Mouse (Mus musculus): ENCODE results near the gene Fga. TPM values are rescaled to one million over a fixed set of nuclear protein-coding genes. Genes with fewer than 3 reads are reported as not detected.

The Fga gene
- polyA plus RNA-seq, 1 experiment = 0.66 TPM

GRCm38 (mm10) chr3:82999995-83000394, 25.9 kb upstream of the Fga start:
- no peak overlapping the region for H3K4me3 ChIP-seq (replicated peaks; ENCODE audit: extremely low read depth, low read depth, low read length)
- 77% methylated on average over 9 of the region's 9 CpGs for WGBS
- no peaks in the 10 kb centered on the region for H3K4me1 ChIP-seq (ENCODE audit: control insufficient read depth, insufficient read depth, low read length)
- TF ChIP-seq POLR2A (IDR thresholded peaks at IDR 0.05; ENCODE audit: borderline replicate concordance, extremely low read depth, low read depth, low read length) (no peak), CTCF (IDR thresholded peaks at IDR 0.05; ENCODE audit: insufficient read depth, low read length) (no peak)
- no peak for DNase-seq

GRCm38 (mm10) chr3:83002191-83002590, 23.7 kb upstream of the Fga start:
- TF ChIP-seq CTCF (IDR thresholded peaks at IDR 0.05; ENCODE audit: insufficient read depth, low read length) (peak; percentile 60), POLR2A (IDR thresholded peaks at IDR 0.05; ENCODE audit: borderline replicate concordance, extremely low read depth, low read depth, low read length) (no peak)
- DNase-seq = peak; percentile 26
- WGBS = 0% methylated on average over 2 of the region's 2 CpGs
- Histone ChIP-seq H3K4me3 (replicated peaks; ENCODE audit: extremely low read depth, low read depth, low read length) (no peak overlapping the region), H3K4me1 (ENCODE audit: control insufficient read depth, insufficient read depth, low read length) (no peaks in the 10 kb centered on the region)

GRCm38 (mm10) chr3:83003068-83003467, 22.8 kb upstream of the Fga start:
- DNase-seq = no peak
- Histone ChIP-seq H3K4me1 (ENCODE audit: control insufficient read depth, insufficient read depth, low read length) (no peaks in the 10 kb centered on the region), H3K4me3 (replicated peaks; ENCODE audit: extremely low read depth, low read depth, low read length) (no peak overlapping the region)
- WGBS = 81% methylated on average over 8 of the region's 8 CpGs
- TF ChIP-seq CTCF (IDR thresholded peaks at IDR 0.05; ENCODE audit: insufficient read depth, low read length) (no peak), POLR2A (IDR thresholded peaks at IDR 0.05; ENCODE audit: borderline replicate concordance, extremely low read depth, low read depth, low read length) (no peak)

- TF ChIP-seq CTCF (IDR thresholded peaks at IDR 0.05; ENCODE audit: insufficient read depth, low read length) (no peak), POLR2A (IDR thresholded peaks at IDR 0.05; ENCODE audit: borderline replicate concordance, extremely low read depth, low read depth, low read length) (no peak)
- 92% methylated on average over 7 of the region's 7 CpGs for WGBS
- no peak for DNase-seq
These were observed 21.1 kb upstream of the Fga start for GRCm38 (mm10) chr3:83004801-83005200.

GRCm38 (mm10) chr3:83007557-83007956, 18.3 kb upstream of the Fga start, which contains the start of gene Fgg:
Gene Fgg (plus strand): TSS chr3:83007724.
- Histone ChIP-seq H3K4me3 (replicated peaks; ENCODE audit: extremely low read depth, low read depth, low read length) (no peak within 1 kb of the TSS), H3K4me1 (ENCODE audit: control insufficient read depth, insufficient read depth, low read length) (no peaks in the 10 kb centered on the region)
- WGBS = 40% methylated on average over 7 of the region's 7 CpGs
- TF ChIP-seq CTCF (IDR thresholded peaks at IDR 0.05; ENCODE audit: insufficient read depth, low read length) = no peak
- DNase-seq = no peak

More at GRCm38 (mm10) chr3:83004801-83005200, 21.1 kb upstream of the Fga start:
- Histone ChIP-seq H3K4me1 (ENCODE audit: control insufficient read depth, insufficient read depth, low read length) (no peaks in the 10 kb centered on the region), H3K4me3 (replicated peaks; ENCODE audit: extremely low read depth, low read depth, low read length) (no peak overlapping the region)

- DNase-seq = no peak
- 69% methylated on average over 11 of the region's 11 CpGs for WGBS
- TF ChIP-seq POLR2A (IDR thresholded peaks at IDR 0.05; ENCODE audit: borderline replicate concordance, extremely low read depth, low read depth, low read length) (no peak), CTCF (IDR thresholded peaks at IDR 0.05; ENCODE audit: insufficient read depth, low read length) (no peak)
- no peak overlapping the region for H3K4me3 ChIP-seq (replicated peaks; ENCODE audit: extremely low read depth, low read depth, low read length)
- no peaks in the 10 kb centered on the region for H3K4me1 ChIP-seq (ENCODE audit: control insufficient read depth, insufficient read depth, low read length)
These were observed 15.6 kb upstream of the Fga start for GRCm38 (mm10) chr3:83010291-83010690.

GRCm38 (mm10) chr3:83011136-83011535, 14.7 kb upstream of the Fga start:
- Histone ChIP-seq H3K4me1 (ENCODE audit: control insufficient read depth, insufficient read depth, low read length) (no peaks in the 10 kb centered on the region), H3K4me3 (replicated peaks; ENCODE audit: extremely low read depth, low read depth, low read length) (no peak overlapping the region)
- 78% methylated on average over 4 of the region's 4 CpGs for WGBS
- DNase-seq = no peak
- no peak for TF ChIP-seq CTCF (IDR thresholded peaks at IDR 0.05; ENCODE audit: insufficient read depth, low read length)
- no peak for TF ChIP-seq POLR2A (IDR thresholded peaks at IDR 0.05; ENCODE audit: borderline replicate concordance, extremely low read depth, low read depth, low read length)

GRCm38 (mm10) chr3:83011565-83011964, 14.3 kb upstream of the Fga start:
- 80% methylated on average over 4 of the region's 4 CpGs for WGBS
- Histone ChIP-seq H3K4me1 (ENCODE audit: control insufficient read depth, insufficient read depth, low read length) (no peaks in the 10 kb centered on the region), H3K4me3 (replicated peaks; ENCODE audit: extremely low read depth, low read depth, low read length) (no peak overlapping the region)
- no peak for DNase-seq
- TF ChIP-seq CTCF (IDR thresholded peaks at IDR 0.05; ENCODE audit: insufficient read depth, low read length) (no peak), POLR2A (IDR thresholded peaks at IDR 0.05; ENCODE audit: borderline replicate concordance, extremely low read depth, low read depth, low read length) (no peak)

- WGBS = 90% methylated on average over 19 of the region's 19 CpGs
- TF ChIP-seq POLR2A (IDR thresholded peaks at IDR 0.05; ENCODE audit: borderline replicate concordance, extremely low read depth, low read depth, low read length) = no peak
- TF ChIP-seq CTCF (IDR thresholded peaks at IDR 0.05; ENCODE audit: insufficient read depth, low read length) = no peak
- H3K4me3 ChIP-seq (replicated peaks; ENCODE audit: extremely low read depth, low read depth, low read length) = no peak overlapping the region
- no peaks in the 10 kb centered on the region for H3K4me1 ChIP-seq (ENCODE audit: control insufficient read depth, insufficient read depth, low read length)
- no peak for DNase-seq
These were observed 13.2 kb upstream of the Fga start for GRCm38 (mm10) chr3:83012636-83013035.

GRCm38 (mm10) chr3:83013951-83014350, 11.9 kb upstream of the Fga start:
- TF ChIP-seq CTCF (IDR thresholded peaks at IDR 0.05; ENCODE audit: insufficient read depth, low read length) (no peak), POLR2A (IDR thresholded peaks at IDR 0.05; ENCODE audit: borderline replicate concordance, extremely low read depth, low read depth, low read length) (no peak)
- H3K4me3 ChIP-seq (replicated peaks; ENCODE audit: extremely low read depth, low read depth, low read length) = no peak overlapping the region
- 80% methylated on average over 10 of the region's 10 CpGs for WGBS
- no peak for DNase-seq
- no peaks in the 10 kb centered on the region for H3K4me1 ChIP-seq (ENCODE audit: control insufficient read depth, insufficient read depth, low read length)

Measured in lung, adult 2 months (tissue).